Mouse (Mus musculus): ENCODE data around the gene Aacs.

DNA sequence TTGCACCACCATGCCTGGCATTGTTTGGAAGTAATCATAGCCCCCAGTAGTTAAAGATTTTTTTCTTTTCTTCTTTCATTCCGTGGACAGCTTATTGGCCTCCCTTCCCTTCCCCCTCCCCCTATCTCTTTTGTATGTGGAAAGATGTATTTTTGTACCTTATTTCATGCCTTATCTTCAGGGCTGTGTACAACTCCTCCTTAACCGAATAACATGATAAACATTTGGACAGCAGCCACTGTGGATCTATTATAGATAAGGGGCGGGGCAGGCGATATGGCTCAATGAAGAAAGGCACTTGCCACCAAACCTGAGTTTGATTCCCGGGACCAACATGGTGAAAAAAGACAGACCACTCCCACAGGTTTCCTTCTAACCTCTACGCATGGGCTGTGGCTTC, 18.1 kb upstream of the Aacs start:
- TF ChIP-seq CTCF (IDR thresholded peaks at IDR 0.05; ENCODE audit: low read depth) (no peak), EP300 (optimal IDR thresholded peaks at IDR 0.05) (no peak)
